Mouse (Mus musculus): ENCODE data around the gene Carmil3. TPM values are rescaled to one million over a fixed set of nuclear protein-coding genes. Genes with fewer than 3 reads are reported as not detected.

Gene Carmil3
- total and polyA plus RNA-seq, 2 experiments from 2014 or later: 0.56 to 6.1 TPM

DNA sequence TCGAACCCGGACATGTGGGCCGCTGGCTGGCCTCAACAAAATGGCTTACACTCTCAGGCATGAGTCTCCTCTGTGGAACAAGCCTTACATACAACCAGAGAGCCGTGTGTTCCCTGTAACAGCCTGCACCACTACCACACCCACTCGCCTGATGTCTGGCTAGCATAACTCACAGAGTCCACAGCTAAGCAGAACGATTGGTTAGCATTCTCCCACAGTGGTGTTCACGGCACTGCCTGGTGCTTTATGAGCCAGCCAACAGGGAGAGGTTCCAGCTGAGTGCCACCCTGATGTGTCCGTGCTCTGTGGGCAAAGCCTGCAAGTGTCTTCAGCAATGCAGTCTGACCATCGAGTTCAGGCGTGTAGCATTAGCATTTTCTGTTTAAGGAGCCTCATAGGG, 30.2 kb upstream of the Carmil3 start:
- no peaks in the 10 kb centered on the region for H3K9me3 ChIP-seq (replicated peaks; ENCODE audit: control insufficient read depth, low read length)
- H3K4me2 ChIP-seq (ENCODE audit: low read depth, low read length): no peak overlapping the region
- no peak for ATAC-seq (ENCODE audit: insufficient read depth, low read depth)
- H3K4me3 ChIP-seq (ENCODE audit: low read depth, low read length): no peak overlapping the region
- no peak for DNase-seq (ENCODE audit: low spot score)
- H3K27ac ChIP-seq (ENCODE audit: low read depth): no peak overlapping the region
- no peaks in the 10 kb centered on the region for H3K36me3 ChIP-seq (replicated peaks; ENCODE audit: control insufficient read depth, insufficient read depth, low read length)
- 67% methylated on average over 10 of the region's 10 CpGs for WGBS
- no peaks in the 10 kb centered on the region for H3K4me1 ChIP-seq (ENCODE audit: control insufficient read depth, insufficient read depth)
- TF ChIP-seq EP300 (IDR thresholded peaks at IDR 0.05; ENCODE audit: low read depth): no peak
- no peak for TF ChIP-seq CTCF (IDR thresholded peaks at IDR 0.05; ENCODE audit: low read depth)
- H3K9ac ChIP-seq (replicated peaks; ENCODE audit: low read depth, low read length): no peak overlapping the region
- no peaks in the 10 kb centered on the region for H3K27me3 ChIP-seq (ENCODE audit: control insufficient read depth, insufficient read depth, low read length)

- no peaks in the 10 kb centered on the region for H3K27me3 ChIP-seq (ENCODE audit: control insufficient read depth, insufficient read depth, low read length)
- no peak overlapping the region for H3K27ac ChIP-seq (ENCODE audit: low read depth)
- TF ChIP-seq CTCF (IDR thresholded peaks at IDR 0.05; ENCODE audit: low read depth): no peak
- TF ChIP-seq EP300 (IDR thresholded peaks at IDR 0.05; ENCODE audit: low read depth): no peak
- no peak overlapping the region for H3K4me3 ChIP-seq (ENCODE audit: low read depth, low read length)
- ATAC-seq (ENCODE audit: insufficient read depth, low read depth) (no peak), DNase-seq (ENCODE audit: low spot score) (no peak)
- no peaks in the 10 kb centered on the region for H3K36me3 ChIP-seq (replicated peaks; ENCODE audit: control insufficient read depth, insufficient read depth, low read length)
- no peaks in the 10 kb centered on the region for H3K4me1 ChIP-seq (ENCODE audit: control insufficient read depth, insufficient read depth)
- no peak overlapping the region for H3K9ac ChIP-seq (replicated peaks; ENCODE audit: low read depth, low read length)
- no peaks in the 10 kb centered on the region for H3K9me3 ChIP-seq (replicated peaks; ENCODE audit: control insufficient read depth, low read length)
- no peak overlapping the region for H3K4me2 ChIP-seq (ENCODE audit: low read depth, low read length)
- 33% methylated on average over 4 of the region's 4 CpGs for WGBS
Observed at GRCm38 (mm10) chr14:55461757-55462156, 28.7 kb upstream of the Carmil3 start.

- 64% methylated on average over 4 of the region's 4 CpGs for WGBS
- Histone ChIP-seq H3K4me2 (ENCODE audit: low read depth, low read length) (no peak overlapping the region), H3K4me3 (ENCODE audit: low read depth, low read length) (no peak overlapping the region), H3K36me3 (replicated peaks; ENCODE audit: control insufficient read depth, insufficient read depth, low read length) (no peaks in the 10 kb centered on the region), H3K27me3 (ENCODE audit: control insufficient read depth, insufficient read depth, low read length) (no peaks in the 10 kb centered on the region), H3K4me1 (ENCODE audit: control insufficient read depth, insufficient read depth) (peaks cover 7% of the 10 kb centered on the region; the same call in 1 of the 2 replicates), H3K9ac (replicated peaks; ENCODE audit: low read depth, low read length) (no peak overlapping the region), H3K27ac (ENCODE audit: low read depth) (no peak overlapping the region), H3K9me3 (replicated peaks; ENCODE audit: control insufficient read depth, low read length) (no peaks in the 10 kb centered on the region)
- DNase-seq (ENCODE audit: low spot score) (no peak), ATAC-seq (ENCODE audit: insufficient read depth, low read depth) (no peak)
- TF ChIP-seq EP300 (IDR thresholded peaks at IDR 0.05; ENCODE audit: low read depth) (no peak), CTCF (IDR thresholded peaks at IDR 0.05; ENCODE audit: low read depth) (no peak)
Observed at GRCm38 (mm10) chr14:55466481-55466880, 24.0 kb upstream of the Carmil3 start.

- Histone ChIP-seq H3K27ac (ENCODE audit: low read depth) (no peak overlapping the region), H3K4me2 (ENCODE audit: low read depth, low read length) (no peak overlapping the region), H3K4me1 (ENCODE audit: control insufficient read depth, insufficient read depth) (peaks cover 7% of the 10 kb centered on the region; the same call in 1 of the 2 replicates), H3K36me3 (replicated peaks; ENCODE audit: control insufficient read depth, insufficient read depth, low read length) (no peaks in the 10 kb centered on the region), H3K4me3 (ENCODE audit: low read depth, low read length) (no peak overlapping the region), H3K27me3 (ENCODE audit: control insufficient read depth, insufficient read depth, low read length) (no peaks in the 10 kb centered on the region), H3K9ac (replicated peaks; ENCODE audit: low read depth, low read length) (no peak overlapping the region), H3K9me3 (replicated peaks; ENCODE audit: control insufficient read depth, low read length) (no peaks in the 10 kb centered on the region)
- WGBS: 48% methylated on average over 7 of the region's 7 CpGs
- DNase-seq (ENCODE audit: low spot score) (no peak), ATAC-seq (ENCODE audit: insufficient read depth, low read depth) (no peak)
- TF ChIP-seq EP300 (IDR thresholded peaks at IDR 0.05; ENCODE audit: low read depth) (no peak), CTCF (IDR thresholded peaks at IDR 0.05; ENCODE audit: low read depth) (no peak)
Observed at GRCm38 (mm10) chr14:55467108-55467507, 23.3 kb upstream of the Carmil3 start.

GRCm38 (mm10) chr14:55468301-55468741, 22.1 kb upstream of the Carmil3 start:
- Histone ChIP-seq H3K9me3 (replicated peaks; ENCODE audit: control insufficient read depth, low read length) (no peaks in the 10 kb centered on the region), H3K36me3 (replicated peaks; ENCODE audit: control insufficient read depth, insufficient read depth, low read length) (no peaks in the 10 kb centered on the region), H3K4me3 (ENCODE audit: low read depth, low read length) (no peak overlapping the region), H3K27ac (ENCODE audit: low read depth) (peak overlapping the region; percentile 45; the same call in 1 of the 2 replicates), H3K4me2 (ENCODE audit: low read depth, low read length) (no peak overlapping the region), H3K9ac (replicated peaks; ENCODE audit: low read depth, low read length) (no peak overlapping the region), H3K27me3 (ENCODE audit: control insufficient read depth, insufficient read depth, low read length) (no peaks in the 10 kb centered on the region), H3K4me1 (ENCODE audit: control insufficient read depth, insufficient read depth) (peaks cover 7% of the 10 kb centered on the region; the same call in 1 of the 2 replicates)
- 36% methylated on average over 2 of the region's 2 CpGs for WGBS
- TF ChIP-seq CTCF (IDR thresholded peaks at IDR 0.05; ENCODE audit: low read depth): no peak
- 0 out of 2 replicates have a peak, but pooled peaks have one; percentile 47 for TF ChIP-seq EP300 (IDR thresholded peaks at IDR 0.05; ENCODE audit: low read depth)
- ATAC-seq (ENCODE audit: insufficient read depth, low read depth) (0 out of 2 replicates have a peak, but pooled peaks have one; percentile 30), DNase-seq (ENCODE audit: low spot score) (peak; percentile 20)

DNA sequence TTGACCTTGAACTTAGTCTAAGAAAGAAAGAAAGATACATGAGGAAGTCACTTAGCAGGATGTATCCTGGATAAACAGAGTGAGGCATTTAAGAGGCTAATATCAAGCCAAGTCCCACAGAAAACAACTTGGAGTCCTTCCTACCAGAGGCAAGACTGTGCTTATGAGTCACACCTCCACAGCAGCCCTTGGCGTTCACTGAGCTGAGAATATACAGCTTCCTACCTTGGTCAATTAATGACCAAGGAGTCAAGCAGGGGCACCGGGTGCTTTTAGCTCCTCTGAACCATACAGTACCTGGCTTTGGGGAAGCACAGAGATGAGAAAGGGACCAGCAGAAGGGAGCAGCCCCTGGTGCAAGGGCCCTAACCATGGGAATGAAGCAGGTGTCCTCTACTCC, 21.4 kb upstream of the Carmil3 start:
- Histone ChIP-seq H3K4me1 (ENCODE audit: control insufficient read depth, insufficient read depth) (peaks cover 7% of the 10 kb centered on the region; the same call in 1 of the 2 replicates), H3K36me3 (replicated peaks; ENCODE audit: control insufficient read depth, insufficient read depth, low read length) (no peaks in the 10 kb centered on the region), H3K9me3 (replicated peaks; ENCODE audit: control insufficient read depth, low read length) (no peaks in the 10 kb centered on the region), H3K4me3 (ENCODE audit: low read depth, low read length) (no peak overlapping the region), H3K4me2 (ENCODE audit: low read depth, low read length) (no peak overlapping the region), H3K27me3 (ENCODE audit: control insufficient read depth, insufficient read depth, low read length) (no peaks in the 10 kb centered on the region), H3K27ac (ENCODE audit: low read depth) (peak overlapping the region; percentile 45; the same call in 1 of the 2 replicates), H3K9ac (replicated peaks; ENCODE audit: low read depth, low read length) (no peak overlapping the region)
- ATAC-seq (ENCODE audit: insufficient read depth, low read depth) (no peak), DNase-seq (ENCODE audit: low spot score) (no peak)
- WGBS: 75% methylated on average over 2 of the region's 2 CpGs
- TF ChIP-seq CTCF (IDR thresholded peaks at IDR 0.05; ENCODE audit: low read depth) (no peak), EP300 (IDR thresholded peaks at IDR 0.05; ENCODE audit: low read depth) (no peak)
